Mouse (Mus musculus) lung, embryonic 14.5 days (tissue): ENCODE results near the gene Prkg2. TPM values are rescaled to one million over a fixed set of nuclear protein-coding genes. Genes with fewer than 3 reads are reported as not detected.

Source experiments
- ATAC-seq: fragments of 200-750 bp; cut with Nextera tagmentation; 2 replicates; pipeline ENCODE4 v1.8.0; 2017; ENCODE audit warnings: mild to moderate bottlenecking, moderate TSS enrichment, moderate library complexity; ENCODE audit not compliant: insufficient read depth
- DNase-seq: peaks from one replicate; pipeline ENCODE4 v3.0.0-alpha.2; 2015
- H3K27ac ChIP-seq: fragments of 300-500 bp; sonication (generic); 2 replicates; pipeline ENCODE4 v1.5.1; 2014; ENCODE audit warnings: low read depth, mild to moderate bottlenecking, moderate library complexity
- H3K27me3 ChIP-seq: fragments of 300-500 bp; sonication (generic); 2 replicates; pipeline ENCODE4 v1.6.1; 2014; ENCODE audit warnings: low read length, control low read depth; ENCODE audit not compliant: insufficient read depth
- H3K36me3 ChIP-seq: fragments of 300-500 bp; sonication (generic); 2 replicates; pipeline ENCODE4 v1.6.1; 2014; ENCODE audit warnings: control low read depth; ENCODE audit not compliant: insufficient read depth
- H3K4me1 ChIP-seq: fragments of 300-500 bp; sonication (generic); 2 replicates; pipeline ENCODE4 v1.6.1; 2014; ENCODE audit warnings: antibody characterized with exemption, control low read depth; ENCODE audit not compliant: insufficient read depth
- H3K4me2 ChIP-seq: fragments of 300-500 bp; sonication (generic); 2 replicates; pipeline ENCODE4 v1.6.1; 2014; ENCODE audit warnings: mild to moderate bottlenecking
- H3K4me3 ChIP-seq: fragments of 300-500 bp; sonication (generic); 2 replicates; pipeline ENCODE4 v1.5.1; 2014; ENCODE audit warnings: low read depth, low read length
- H3K9ac ChIP-seq: fragments of 300-500 bp; sonication (generic); 2 replicates; pipeline ENCODE4 v1.6.1; 2014
- H3K9me3 ChIP-seq: fragments of 300-500 bp; sonication (generic); 2 replicates; pipeline ENCODE4 v1.6.1; 2016; ENCODE audit warnings: low read depth, low read length, control low read depth
- CTCF ChIP-seq: IDR thresholded peaks from 2 replicates; pipeline ENCODE4 v1.5.1; 2016; ENCODE audit warnings: antibody characterized with exemption, low read depth
- WGBS: fragments of 180-500 bp; shearing (Covaris S2); extraction: QIAGEN DNeasy Blood & Tissue Kit; methylation state at CpG from one replicate; pipeline ENCODE4 v1.1.7; 2014; 5-methylcytosine and 5-hydroxymethylcytosine counted together
- polyA plus RNA-seq: library from polyadenylated mRNA; unstranded; fragments of >200 nt; fragmentation: Nextera tagmentation; extraction: Ambion mirVana; gene quantifications from 2 replicates; pipeline ENCODE4 v1.2.1, GENCODE M21; 2014

The Prkg2 gene
- polyA plus RNA-seq, 1 experiment from 2014 or later, result 2.0 TPM

DNA sequence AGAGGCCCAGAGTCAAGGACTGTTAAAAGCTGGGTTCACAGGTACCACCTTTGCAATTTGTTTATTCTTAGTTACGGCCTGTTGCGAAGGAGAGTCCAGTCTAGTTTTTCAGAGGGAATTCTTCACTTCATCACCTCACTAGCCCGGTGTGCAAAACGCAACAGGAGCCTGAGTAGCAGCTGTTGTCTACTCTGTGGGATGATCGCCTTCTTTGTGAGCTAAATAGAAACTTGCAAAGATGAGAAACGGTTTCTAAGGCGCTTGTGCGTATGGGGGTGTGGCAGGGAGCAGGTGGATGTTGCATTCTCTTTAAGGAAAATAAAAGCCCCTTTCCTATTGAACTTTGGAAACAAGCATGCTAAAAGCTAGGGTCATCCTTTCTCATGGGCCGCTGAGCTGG is 1.2 kb downstream of the Prkg2 start:
- peak overlapping the region; percentile 96 for H3K4me2 ChIP-seq
- H3K4me1 ChIP-seq, result no peaks in the 10 kb centered on the region
- no peak overlapping the region for H3K27ac ChIP-seq
- H3K27me3 ChIP-seq, result peaks cover 22% of the 10 kb centered on the region
- H3K9me3 ChIP-seq, result no peaks in the 10 kb centered on the region
- peak overlapping the region; percentile 65; the same call in 1 of the 2 replicates for H3K4me3 ChIP-seq
- TF ChIP-seq CTCF, result no peak
- DNase-seq, result no peak
- no peak overlapping the region for H3K9ac ChIP-seq
- 58% methylated on average over 9 of the region's 9 CpGs for WGBS
- ATAC-seq, result no peak
- no peaks in the 10 kb centered on the region for H3K36me3 ChIP-seq

DNA sequence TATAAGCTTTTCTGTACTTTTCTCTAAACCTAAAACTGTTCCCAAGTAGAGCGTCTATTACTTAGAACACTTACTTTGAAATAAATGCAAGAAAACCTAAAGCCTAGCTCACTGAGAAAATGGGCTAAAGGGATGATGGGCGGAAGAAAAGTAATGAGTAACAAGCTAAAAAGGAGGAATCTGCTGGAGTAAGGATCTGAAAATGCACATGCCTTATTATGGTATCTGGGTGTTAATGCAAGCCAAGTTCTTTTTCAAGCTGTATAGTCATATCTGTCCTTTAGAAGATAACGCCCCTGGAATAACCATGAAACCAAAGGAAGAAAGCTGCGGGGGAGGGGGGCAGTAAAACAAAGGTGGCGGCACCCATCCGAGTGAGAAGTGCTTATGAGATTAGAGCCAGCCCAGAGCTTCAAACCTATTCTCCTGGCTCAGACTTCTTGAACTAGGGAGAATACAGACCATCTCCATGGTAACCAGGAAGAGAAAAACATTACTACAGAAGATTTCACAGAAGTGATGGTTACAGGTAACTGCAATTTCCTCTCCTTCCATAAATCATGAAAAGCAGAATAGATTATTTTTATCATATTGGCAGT is 5.5 kb downstream of the Prkg2 start:
- H3K9me3 ChIP-seq, result no peaks in the 10 kb centered on the region
- no peak overlapping the region for H3K9ac ChIP-seq
- H3K27me3 ChIP-seq, result peaks cover 12% of the 10 kb centered on the region
- H3K4me3 ChIP-seq, result no peak overlapping the region
- H3K36me3 ChIP-seq, result no peaks in the 10 kb centered on the region
- H3K4me1 ChIP-seq, result no peaks in the 10 kb centered on the region
- ATAC-seq (no peak), DNase-seq (no peak)
- no peak overlapping the region for H3K27ac ChIP-seq
- no peak overlapping the region for H3K4me2 ChIP-seq
- TF ChIP-seq CTCF, result no peak
- 67% methylated on average over 6 of the region's 6 CpGs for WGBS

DNA sequence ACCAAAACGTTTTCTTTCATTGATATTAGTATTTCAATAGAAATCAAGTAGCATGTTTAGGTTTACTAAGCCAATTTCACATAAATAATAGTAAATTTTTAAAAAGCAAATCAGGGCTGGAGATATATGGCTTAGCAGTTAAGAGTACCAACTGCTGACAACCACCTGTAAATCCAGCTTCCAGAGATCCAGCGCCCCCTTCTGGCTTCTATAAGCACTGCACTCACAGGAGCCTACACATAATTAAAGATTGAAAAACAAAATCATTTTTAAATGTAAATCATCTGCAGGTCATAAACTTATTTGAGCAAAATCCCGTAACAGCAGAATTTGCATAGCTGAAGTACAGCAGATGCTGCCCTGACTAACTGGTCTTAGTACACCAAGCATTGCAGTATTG is 10.8 kb downstream of the Prkg2 start:
- DNase-seq, result peak; percentile 9
- Histone ChIP-seq H3K9ac (no peak overlapping the region), H3K4me2 (no peak overlapping the region), H3K27me3 (no peaks in the 10 kb centered on the region), H3K36me3 (no peaks in the 10 kb centered on the region), H3K27ac (no peak overlapping the region), H3K4me3 (no peak overlapping the region), H3K9me3 (no peaks in the 10 kb centered on the region), H3K4me1 (no peaks in the 10 kb centered on the region)
- WGBS, result 71% methylated on average over 3 of the region's 3 CpGs
- TF ChIP-seq CTCF, result peak; percentile 29
- no peak for ATAC-seq

DNA sequence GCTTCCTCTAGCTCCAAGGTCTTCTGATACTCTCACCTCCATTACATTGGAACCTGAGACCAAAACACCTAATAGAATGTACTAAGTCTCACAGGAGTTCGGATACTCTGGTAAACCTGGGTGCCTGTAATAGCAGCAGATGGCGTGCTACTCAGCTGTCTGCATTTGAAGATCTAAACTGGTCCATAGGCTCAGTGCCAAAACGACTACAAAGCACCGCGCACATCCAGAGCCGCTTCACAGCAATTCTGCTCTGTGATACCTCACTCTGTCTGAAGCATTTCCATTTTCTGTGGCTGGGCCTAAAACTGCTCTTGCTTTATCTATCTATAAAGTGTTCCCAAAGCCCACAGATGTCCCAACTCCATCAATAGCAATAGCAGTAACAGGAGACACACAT is 17.4 kb downstream of the Prkg2 start:
- Histone ChIP-seq H3K27me3 (no peaks in the 10 kb centered on the region), H3K9ac (no peak overlapping the region), H3K4me2 (no peak overlapping the region), H3K4me3 (no peak overlapping the region), H3K9me3 (no peaks in the 10 kb centered on the region), H3K4me1 (no peaks in the 10 kb centered on the region), H3K36me3 (no peaks in the 10 kb centered on the region), H3K27ac (no peak overlapping the region)
- no peak for TF ChIP-seq CTCF
- no peak for ATAC-seq
- 80% methylated on average over 6 of the region's 6 CpGs for WGBS
- DNase-seq, result peak; percentile 37

DNA sequence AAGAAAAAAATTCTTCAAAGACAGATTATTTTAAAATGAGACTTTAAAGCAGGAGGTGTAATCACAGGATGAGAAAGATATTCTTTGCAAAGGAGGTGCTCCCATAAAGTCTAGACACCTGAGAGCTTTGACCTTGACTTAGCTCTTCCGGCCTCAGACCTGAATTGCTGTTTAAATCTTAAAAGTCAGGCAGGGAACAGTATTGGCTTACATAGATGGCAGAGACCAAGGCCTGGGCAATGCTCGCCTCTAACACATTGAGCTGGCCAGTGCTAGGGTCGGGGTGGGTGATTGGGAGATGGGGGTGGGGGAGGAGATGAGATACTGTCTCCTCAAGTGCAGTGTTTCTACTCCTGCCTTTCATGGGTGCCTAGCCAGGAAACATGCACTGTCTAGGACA is 22.0 kb downstream of the Prkg2 start:
- ATAC-seq, result no peak
- DNase-seq, result no peak
- no peak for TF ChIP-seq CTCF

DNA sequence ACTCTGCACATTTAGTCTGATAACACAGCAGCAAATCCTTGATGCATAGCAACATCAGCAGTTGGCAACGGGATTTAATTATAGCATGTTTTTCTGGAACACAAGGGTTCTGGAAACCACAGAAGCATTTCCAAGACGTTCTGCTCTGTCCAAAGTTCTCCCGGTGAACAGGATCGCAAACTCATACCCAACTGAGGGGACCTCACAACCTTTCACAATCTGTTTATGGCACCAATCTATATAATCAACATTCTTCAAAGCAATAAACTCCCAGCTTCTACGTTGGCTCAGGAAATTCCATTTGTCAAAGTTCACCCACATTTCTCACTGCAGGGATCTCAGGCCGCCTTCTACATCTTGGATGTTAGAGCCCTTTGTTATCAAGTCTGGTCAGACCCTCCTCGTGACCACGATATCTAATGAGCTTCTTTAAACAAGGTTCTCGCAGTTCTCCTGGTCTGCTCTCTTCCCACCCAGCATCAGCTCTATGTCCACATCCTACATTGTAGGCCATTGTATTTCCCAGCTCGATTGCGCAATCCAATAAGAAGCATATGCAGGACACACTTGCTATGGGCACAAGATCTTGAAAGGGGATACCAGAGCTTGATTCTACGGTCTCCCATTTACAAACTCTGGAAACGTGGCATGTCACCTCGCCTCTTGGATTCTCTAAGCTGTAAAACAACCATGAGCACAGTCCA is 26.6 kb downstream of the Prkg2 start:
- DNase-seq (no peak), ATAC-seq (no peak)
- 77% methylated on average over 14 of the region's 14 CpGs for WGBS
- H3K4me1 ChIP-seq, result no peaks in the 10 kb centered on the region
- H3K27ac ChIP-seq, result no peak overlapping the region
- H3K4me3 ChIP-seq, result no peak overlapping the region
- H3K9me3 ChIP-seq, result no peaks in the 10 kb centered on the region
- no peak overlapping the region for H3K9ac ChIP-seq
- TF ChIP-seq CTCF, result no peak
- H3K27me3 ChIP-seq, result no peaks in the 10 kb centered on the region
- no peaks in the 10 kb centered on the region for H3K36me3 ChIP-seq
- H3K4me2 ChIP-seq, result no peak overlapping the region

More for the DNA sequence above, 22.0 kb downstream of the Prkg2 start:
- Histone ChIP-seq H3K27me3 (no peaks in the 10 kb centered on the region), H3K27ac (no peak overlapping the region), H3K4me2 (no peak overlapping the region), H3K4me1 (no peaks in the 10 kb centered on the region), H3K36me3 (no peaks in the 10 kb centered on the region), H3K9me3 (no peaks in the 10 kb centered on the region), H3K4me3 (no peak overlapping the region), H3K9ac (no peak overlapping the region)
- 77% methylated on average over 3 of the region's 3 CpGs for WGBS

DNA sequence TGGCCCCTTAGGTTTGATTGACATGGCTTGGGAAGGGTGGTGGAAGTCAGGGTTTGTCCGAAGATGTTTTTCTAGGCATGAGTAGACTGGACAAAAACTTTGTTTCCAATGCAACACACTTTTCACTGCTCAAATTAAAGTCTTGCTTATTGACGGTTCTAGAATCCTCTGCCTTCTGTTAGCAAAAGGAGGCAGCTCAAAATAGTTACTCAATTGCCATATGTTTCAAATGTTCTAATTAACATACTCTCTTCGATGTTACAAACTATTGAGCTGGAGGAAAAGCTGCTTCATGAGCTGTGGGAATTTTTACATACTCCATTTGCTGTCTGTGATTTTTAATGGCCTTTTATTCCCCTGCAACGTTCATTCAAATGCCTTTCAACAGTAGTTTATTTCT is 39.0 kb downstream of the Prkg2 start:
- Histone ChIP-seq H3K27ac (no peak overlapping the region), H3K4me3 (no peak overlapping the region), H3K9me3 (no peaks in the 10 kb centered on the region), H3K4me2 (no peak overlapping the region), H3K27me3 (no peaks in the 10 kb centered on the region), H3K4me1 (peaks cover 5% of the 10 kb centered on the region; the same call in 1 of the 2 replicates), H3K36me3 (no peaks in the 10 kb centered on the region), H3K9ac (no peak overlapping the region)
- no peak for TF ChIP-seq CTCF
- DNase-seq, result no peak
- ATAC-seq, result no peak
- 65% methylated on average over 4 of the region's 4 CpGs for WGBS
